Mouse (Mus musculus): ENCODE measurements around the gene Hnf4a.

GRCm38 (mm10) chr2:163558548-163558947 lies 51.9 kb downstream of the Hnf4a start:
- TF ChIP-seq POLR2A (IDR thresholded peaks at IDR 0.05; ENCODE audit: low read depth, low read length) = no peak
- no peak for TF ChIP-seq CTCF (IDR thresholded peaks at IDR 0.05; ENCODE audit: extremely low read depth, insufficient read depth, insufficient read length, insufficient replicate concordance)
